Mouse (Mus musculus): ENCODE results near the gene Rsu1. TPM values are rescaled to one million over a fixed set of nuclear protein-coding genes. Genes with fewer than 3 reads are reported as not detected.

Gene Rsu1
- total RNA-seq, 2 experiments from 2014 or later: 107 to 115 TPM

DNA sequence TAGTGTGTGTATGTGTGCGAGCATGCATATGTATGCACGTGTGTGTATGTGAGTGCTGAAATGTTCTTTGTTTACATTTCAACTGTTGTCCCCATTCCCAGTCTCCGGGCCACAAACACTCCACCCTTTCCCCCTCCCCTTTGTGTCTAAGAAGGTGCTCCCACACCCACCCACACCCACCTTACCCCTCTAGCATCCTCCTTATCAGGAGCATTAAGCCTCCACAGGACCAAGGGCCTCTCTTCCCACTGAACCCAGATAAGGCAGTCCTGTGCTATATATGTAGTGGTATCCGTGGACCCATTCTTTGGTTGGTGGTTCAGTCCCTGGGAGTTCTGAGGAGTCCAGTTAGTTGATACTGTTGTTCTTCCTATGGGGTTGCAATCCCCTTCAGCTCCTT lies 226.7 kb downstream of the Rsu1 start:
- DNase-seq: no peak

DNA sequence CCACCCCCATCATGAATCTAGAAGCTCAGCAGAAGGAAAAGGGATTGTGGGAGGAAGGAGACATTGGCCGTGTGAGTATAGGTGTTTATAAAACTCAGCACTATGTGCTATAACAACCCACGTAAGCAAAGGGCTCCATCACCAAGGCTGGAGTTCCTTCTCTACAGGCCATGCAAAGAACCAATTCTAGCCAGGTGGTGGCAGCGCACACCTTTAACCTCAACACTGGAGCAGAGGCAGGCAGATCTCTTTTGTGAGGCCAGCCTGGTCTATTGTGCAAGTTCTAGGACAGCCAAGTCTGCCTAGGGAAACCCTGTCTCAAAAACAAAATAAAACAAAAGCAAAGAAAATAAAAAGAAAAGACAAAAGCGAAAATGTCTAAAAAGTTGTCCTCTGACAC lies 231.4 kb downstream of the Rsu1 start:
- no peak for DNase-seq

DNA sequence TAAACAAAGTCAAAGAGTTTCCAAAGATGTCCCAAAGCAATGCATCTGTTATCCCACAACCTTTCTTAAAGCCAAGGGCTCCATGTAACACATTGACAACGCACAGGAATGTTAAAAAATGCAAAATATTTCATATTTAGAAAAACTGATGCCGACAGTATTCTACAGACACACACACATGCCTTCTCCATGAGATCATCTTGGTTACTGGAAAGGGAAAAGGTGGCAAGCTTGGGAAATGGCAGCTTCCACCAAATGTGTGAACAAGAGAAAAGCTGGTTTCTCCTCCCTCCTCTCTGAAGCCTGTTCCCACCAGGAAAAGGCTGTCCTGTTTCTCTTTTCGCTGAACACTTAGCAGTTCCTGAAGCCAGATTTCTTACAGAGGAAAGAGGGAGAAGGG lies 232.4 kb downstream of the Rsu1 start:
- DNase-seq: no peak

Other genes starting within 250 kb of the Rsu1 start
- 1 to 10 TPM; 1.0 to 1.2 TPM for gene Cubn, start 220.4 kb upstream of the Rsu1 start, total RNA-seq (2021)